8 mouse cellular contexts compared by ENCODE assay signal in genomic region chrX:102004370-102004769, GRCm38 (mm10).
DNase-seq lines count a peak whose midpoint lies in the region; ATAC-seq and TF ChIP-seq lines count a peak whose summit lies in the region.

No protein-coding gene starts in this region.

- no peak for DNase-seq in cerebellum, adult 2 months
- DNase-seq in lung, adult 18-20 months: no peak
- peak; percentile 10 for DNase-seq in right cerebral cortex, postnatal 4 days
- DNase-seq in cerebellum, postnatal 14 days: no peak
- no peak for DNase-seq in left cerebral cortex, adult 11 months (ENCODE audit: low spot score)

- no peaks in the 10 kb centered on the region for H3K27me3 ChIP-seq in cerebellum, adult 2 months (ENCODE audit: control insufficient read depth, insufficient read depth, low read length)
- H3K27me3 ChIP-seq in lung, embryonic 16.5 days (ENCODE audit: control insufficient read depth, insufficient read depth, low read depth, low read length): peaks cover 6% of the 10 kb centered on the region; the same call in 1 of the 2 replicates
- H3K27me3 ChIP-seq in intestine, embryonic 15.5 days (replicated peaks): peaks cover 10% of the 10 kb centered on the region; the same call in 1 of the 2 replicates

- no peaks in the 10 kb centered on the region for H3K36me3 ChIP-seq in lung, embryonic 16.5 days (ENCODE audit: control insufficient read depth, insufficient read depth, low read length)
- no peaks in the 10 kb centered on the region for H3K36me3 ChIP-seq in intestine, embryonic 15.5 days

- H3K9ac ChIP-seq in lung, embryonic 16.5 days (ENCODE audit: low read length): no peak overlapping the region
- no peak overlapping the region for H3K9ac ChIP-seq in intestine, embryonic 15.5 days

- WGBS in cerebellum, adult 2 months: 13% methylated on average over 7 of the region's 7 CpGs
- 14% methylated on average over 7 of the region's 7 CpGs for WGBS in lung, embryonic 16.5 days
- WGBS in intestine, embryonic 15.5 days: 29% methylated on average over 7 of the region's 7 CpGs

- H3K4me2 ChIP-seq in lung, embryonic 16.5 days (ENCODE audit: low read depth, low read length): peak overlapping the region; percentile 55
- peak overlapping the region; percentile 60 for H3K4me2 ChIP-seq in intestine, embryonic 15.5 days (replicated peaks)

- TF ChIP-seq CTCF in cerebellum, adult 2 months (IDR thresholded peaks at IDR 0.05; ENCODE audit: borderline replicate concordance, insufficient read depth, low read depth, low read length): no peak

- H3K27ac ChIP-seq in cerebellum, adult 2 months (ENCODE audit: insufficient read depth, low read length): no peak overlapping the region
- no peak overlapping the region for H3K27ac ChIP-seq in lung, embryonic 16.5 days (ENCODE audit: low read length)
- no peak overlapping the region for H3K27ac ChIP-seq in intestine, embryonic 15.5 days

- H3K9me3 ChIP-seq in lung, embryonic 16.5 days (ENCODE audit: control insufficient read depth, low read length): no peaks in the 10 kb centered on the region
- H3K9me3 ChIP-seq in intestine, embryonic 15.5 days: no peaks in the 10 kb centered on the region

- ATAC-seq in cerebellum, adult (ENCODE audit: insufficient number of reproducible peaks, low FRiP score, low TSS enrichment): peak; percentile 5; the same call in 1 of the 2 replicates
- ATAC-seq in lung, embryonic 16.5 days (ENCODE audit: low read depth): 0 out of 2 replicates have a peak, but pooled peaks have one; percentile 3
- ATAC-seq in intestine, embryonic 15.5 days: 0 out of 2 replicates have a peak, but pooled peaks have one; percentile 12

- no peak for TF ChIP-seq POLR2A in cerebellum, adult 2 months (IDR thresholded peaks at IDR 0.05; ENCODE audit: borderline replicate concordance, insufficient read depth, low read length)

- peaks cover 13% of the 10 kb centered on the region for H3K4me1 ChIP-seq in cerebellum, adult 2 months (ENCODE audit: control insufficient read depth, insufficient read depth, low read length)
- 0 out of 2 replicates have a peak, but pooled peaks cover 2% of the 10 kb centered on the region for H3K4me1 ChIP-seq in lung, embryonic 16.5 days (replicated peaks; ENCODE audit: control insufficient read depth, insufficient read depth, low read length)
- H3K4me1 ChIP-seq in intestine, embryonic 15.5 days (replicated peaks): 0 out of 2 replicates have a peak, but pooled peaks cover 3% of the 10 kb centered on the region

- H3K4me3 ChIP-seq in cerebellum, adult 2 months (replicated peaks; ENCODE audit: insufficient read depth, low read depth, low read length): no peak overlapping the region
- H3K4me3 ChIP-seq in lung, embryonic 16.5 days (ENCODE audit: low read length): peak overlapping the region; percentile 28
- peak overlapping the region; percentile 7; the same call in 1 of the 2 replicates for H3K4me3 ChIP-seq in intestine, embryonic 15.5 days (replicated peaks)
